Comparison of ENCODE assay signal across 9 mouse cellular contexts in the genomic region with DNA sequence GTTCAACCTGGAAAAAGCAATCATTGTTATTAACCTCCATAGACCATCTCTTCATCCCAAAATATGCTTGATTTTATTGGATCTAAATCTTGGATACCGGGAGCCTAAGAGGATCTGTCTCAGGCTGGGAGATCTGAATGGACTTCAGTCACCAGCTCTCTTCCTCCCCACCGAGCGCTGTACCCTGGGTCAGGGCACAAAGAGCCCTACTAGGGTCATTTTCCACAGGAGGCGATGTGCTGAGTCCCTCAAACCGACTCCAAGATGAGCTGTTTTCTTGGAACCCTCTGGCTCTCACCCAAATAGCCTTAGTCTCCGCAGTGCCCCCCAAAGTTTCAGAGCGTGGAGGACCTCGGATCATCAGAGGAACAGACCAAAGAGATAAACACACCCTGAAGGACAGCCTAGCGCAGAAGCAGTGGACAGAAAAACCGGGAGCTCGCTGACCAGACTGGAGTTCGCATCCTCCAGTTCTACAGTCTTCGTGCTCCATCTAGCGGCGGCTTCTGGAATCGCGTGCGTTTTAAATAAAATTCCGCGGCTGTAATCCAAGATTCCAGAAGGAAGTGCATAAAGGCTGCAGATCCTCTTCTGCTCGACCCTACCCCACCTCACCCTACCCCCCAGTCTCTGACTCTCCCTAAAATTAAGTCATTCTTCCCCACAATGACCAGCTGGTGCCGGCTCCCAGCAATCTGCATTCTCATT. TPM values are rescaled to one million over a fixed set of nuclear protein-coding genes. Genes with fewer than 3 reads are reported as not detected.
DNase-seq lines count a peak whose midpoint lies in the region; ATAC-seq lines count a peak whose summit lies in the region.
"Had no signal": no experiment of that assay in that cellular context is flagged by ENCODE, and none has a peak within 500 bp of the region (broad histone marks: within the 10 kb centered on the region; RNA-seq: fewer than 3 reads in every experiment).

No protein-coding gene starts in this region.

- no peaks in the 10 kb centered on the region for H3K4me1 ChIP-seq in hindbrain, embryonic 13.5 days (replicated peaks)
- no peaks in the 10 kb centered on the region for H3K4me1 ChIP-seq in midbrain, embryonic 11.5 days (ENCODE audit: control insufficient read depth, insufficient read depth, low read length)
- H3K4me1 ChIP-seq: liver, embryonic 15.5 days had no signal

- H3K9me3 ChIP-seq in hindbrain, embryonic 13.5 days, result no peaks in the 10 kb centered on the region
- no peaks in the 10 kb centered on the region for H3K9me3 ChIP-seq in midbrain, embryonic 11.5 days (ENCODE audit: control insufficient read depth, low read length)
- H3K9me3 ChIP-seq: liver, embryonic 15.5 days had no signal

- no peak overlapping the region for H3K9ac ChIP-seq in hindbrain, embryonic 13.5 days
- H3K9ac ChIP-seq in midbrain, embryonic 11.5 days (ENCODE audit: low read length), result no peak overlapping the region
- H3K9ac ChIP-seq: liver, embryonic 15.5 days had no signal

- no peak overlapping the region for H3K4me3 ChIP-seq in hindbrain, embryonic 13.5 days
- H3K4me3 ChIP-seq in midbrain, embryonic 11.5 days (ENCODE audit: low read depth, low read length), result no peak overlapping the region
- H3K4me3 ChIP-seq: liver, embryonic 15.5 days had no signal

- WGBS in hindbrain, embryonic 13.5 days, result 13% methylated on average over 22 of the region's 22 CpGs
- WGBS in midbrain, embryonic 11.5 days, result 12% methylated on average over 22 of the region's 22 CpGs

- peak; percentile 71 for ATAC-seq in hindbrain, embryonic 13.5 days (ENCODE audit: low FRiP score)
- peak; percentile 79 for ATAC-seq in midbrain, embryonic 11.5 days (ENCODE audit: low FRiP score)
- no peak for ATAC-seq in inflammation-experienced regulatory T-cells, adult 6 months

- H3K4me2 ChIP-seq in hindbrain, embryonic 13.5 days, result peak overlapping the region; percentile 20; the same call in 1 of the 2 replicates
- no peak overlapping the region for H3K4me2 ChIP-seq in midbrain, embryonic 11.5 days
- H3K4me2 ChIP-seq: liver, embryonic 15.5 days had no signal

- no peaks in the 10 kb centered on the region for H3K36me3 ChIP-seq in hindbrain, embryonic 13.5 days
- no peaks in the 10 kb centered on the region for H3K36me3 ChIP-seq in midbrain, embryonic 11.5 days (ENCODE audit: control insufficient read depth, insufficient read depth, low read length)
- H3K36me3 ChIP-seq: liver, embryonic 15.5 days had no signal

- no peak overlapping the region for H3K27ac ChIP-seq in hindbrain, embryonic 13.5 days
- H3K27ac ChIP-seq in midbrain, embryonic 11.5 days (ENCODE audit: low read depth, low read length), result no peak overlapping the region
- H3K27ac ChIP-seq: liver, embryonic 15.5 days had no signal

- peaks cover 18% of the 10 kb centered on the region for H3K27me3 ChIP-seq in hindbrain, embryonic 13.5 days
- H3K27me3 ChIP-seq in midbrain, embryonic 11.5 days (ENCODE audit: control insufficient read depth, insufficient read depth, low read length), result no peaks in the 10 kb centered on the region

- peak; percentile 31 for DNase-seq in MEL-GATA-1-ER (ENCODE audit: extremely low read depth, low read depth)
- peak; percentile 47 for DNase-seq in brain, embryonic 18.5 days (ENCODE audit: low read depth, low spot score)
- peak; percentile 27 for DNase-seq in fibroblast of lung, adult 2 months (ENCODE audit: low read depth)
- DNase-seq in layer of hippocampus, postnatal 25 days (ENCODE audit: extremely low spot score in 1 of 2, low spot score in 1 of 2), result peak; percentile 88 to 94
- peak; percentile 99 for DNase-seq in midbrain, embryonic 11.5 days (ENCODE audit: low spot score, missing footprints)
- peak; percentile 77 for DNase-seq in right cerebral cortex, postnatal 25 days

RNA-seq across cellular contexts. Expression of a gene that starts 9.7 kb away (rescaled TPM):
- polyA plus RNA-seq in hindbrain, embryonic 13.5 days (2015; fragmentation: Nextera tagmentation; extraction: Ambion mirVana), result not detected in 2 replicates
- not detected for total RNA-seq in layer of hippocampus, postnatal 25 days (2021)
- not detected in 2 replicates for polyA plus RNA-seq in midbrain, embryonic 11.5 days (2014; fragmentation: Nextera tagmentation; extraction: Ambion mirVana)
- not detected for polyA plus RNA-seq in inflammation-experienced regulatory T-cells, adult 6 months (2017; shearing (Covaris generic))
- polyA plus RNA-seq: liver, embryonic 15.5 days had no signal

RNA-seq across cellular contexts. Expression of a gene that starts 19.1 kb away (rescaled TPM):
- not detected in 2 replicates for polyA plus RNA-seq in hindbrain, embryonic 13.5 days (2015; fragmentation: Nextera tagmentation; extraction: Ambion mirVana)
- not detected for total RNA-seq in layer of hippocampus, postnatal 25 days (2021)
- polyA plus RNA-seq in midbrain, embryonic 11.5 days (2014; fragmentation: Nextera tagmentation; extraction: Ambion mirVana), result not detected in 2 replicates
- not detected for polyA plus RNA-seq in inflammation-experienced regulatory T-cells, adult 6 months (2017; shearing (Covaris generic))
- polyA plus RNA-seq: liver, embryonic 15.5 days had no signal

RNA-seq across cellular contexts. Expression of a gene that starts 33.7 kb away (rescaled TPM):
- not detected in 2 replicates for polyA plus RNA-seq in hindbrain, embryonic 13.5 days (2015; fragmentation: Nextera tagmentation; extraction: Ambion mirVana)
- not detected for total RNA-seq in layer of hippocampus, postnatal 25 days (2021)
- not detected in 2 replicates for polyA plus RNA-seq in midbrain, embryonic 11.5 days (2014; fragmentation: Nextera tagmentation; extraction: Ambion mirVana)
- not detected for polyA plus RNA-seq in inflammation-experienced regulatory T-cells, adult 6 months (2017; shearing (Covaris generic))
- polyA plus RNA-seq: liver, embryonic 15.5 days had no signal

Comparison
In these comparisons a context has a peak if more than half of its experiments do, and no peak if none do; other contexts are left out.
1. DNase-seq: peak in every context shown above with its lines; median percentile 99 in midbrain, embryonic 11.5 days; 91 in layer of hippocampus, postnatal 25 days; 77 in right cerebral cortex, postnatal 25 days; 47 in brain, embryonic 18.5 days; 31 in MEL-GATA-1-ER; 27 in fibroblast of lung, adult 2 months.